Mouse (Mus musculus): ENCODE measurements around the gene Frmpd4. TPM values are rescaled to one million over a fixed set of nuclear protein-coding genes. Genes with fewer than 3 reads are reported as not detected.

The Frmpd4 gene
- 2.0 and 2.1 TPM in 2 replicates for polyA plus RNA-seq (2015; fragmentation: Nextera tagmentation; extraction: Ambion mirVana)

DNA sequence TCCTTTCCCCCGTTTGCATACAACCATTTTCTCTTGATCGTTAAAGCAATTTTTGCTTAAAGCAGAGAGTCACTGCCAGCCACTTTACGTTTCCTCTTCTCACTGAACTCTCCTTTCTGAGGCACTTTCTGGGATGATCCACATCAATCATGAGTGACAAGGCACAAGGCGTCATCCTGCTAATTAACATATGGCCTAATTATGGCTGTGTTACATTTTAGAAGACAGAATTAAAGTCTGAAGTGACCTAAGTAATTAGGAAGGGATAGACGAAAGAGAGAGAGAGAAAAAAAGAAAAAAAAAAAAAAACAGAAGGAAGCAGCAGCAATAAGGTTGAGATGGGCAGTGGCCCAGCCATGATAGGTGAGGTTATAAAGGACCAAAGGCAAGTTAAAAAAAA lies at the start of gene Frmpd4:
TSS of gene Frmpd4 (minus strand) at position 101 of the 400 bp plus-strand sequence.

Other genes starting within 250 kb of the Frmpd4 start
- gene Msl3, start 96.7 kb upstream of the Frmpd4 start, polyA plus RNA-seq (2015; fragmentation: Nextera tagmentation; extraction: Ambion mirVana): 14.1 and 15.4 TPM in 2 replicates
- 4.7 and 5.0 TPM in 2 replicates for gene Arhgap6, start 217.9 kb upstream of the Frmpd4 start, polyA plus RNA-seq (2015; fragmentation: Nextera tagmentation; extraction: Ambion mirVana)